ENCODE assay signal across 3 mouse cellular contexts in the genomic region with DNA sequence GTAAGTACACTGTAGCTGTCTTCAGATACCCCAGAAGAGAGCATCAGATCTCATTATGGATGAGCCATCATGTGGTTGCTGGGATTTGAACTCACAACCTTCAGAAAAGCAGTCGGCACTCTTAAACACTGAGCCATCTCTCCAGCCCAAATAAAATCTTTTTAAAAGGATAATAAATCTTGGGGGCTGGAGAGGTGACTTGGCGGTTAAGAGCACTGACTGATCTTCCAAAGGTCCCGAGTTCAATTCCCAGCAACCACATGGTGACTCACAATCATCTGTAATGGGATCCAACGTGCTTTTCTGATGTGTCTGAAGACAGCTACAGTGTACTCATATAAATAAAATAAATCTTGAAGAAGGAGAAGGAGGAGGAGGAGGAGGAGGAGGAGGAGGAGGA. TPM values are rescaled to one million over a fixed set of nuclear protein-coding genes. Genes with fewer than 3 reads are reported as not detected.
"Had no signal": no experiment of that assay in that cellular context is flagged by ENCODE, and none has a peak within 500 bp of the region (broad histone marks: within the 10 kb centered on the region; RNA-seq: fewer than 3 reads in every experiment).

No protein-coding gene starts in this region.

RNA-seq across cellular contexts. Expression of a gene that starts 29.7 kb away (rescaled TPM):
- total RNA-seq: common myeloid progenitor, adult 5-6 weeks; granulocyte monocyte progenitor cell, adult 5-6 weeks had no signal
- polyA plus RNA-seq: erythroblast, embryonic 14.5 days had no signal
